Mouse (Mus musculus) kidney, adult 2 months (tissue): ENCODE results near the gene Astl. TPM values are rescaled to one million over a fixed set of nuclear protein-coding genes. Genes with fewer than 3 reads are reported as not detected.
"Not testable (repeated sequence)": the region's sequence is repeated elsewhere in the genome, so short reads cannot be mapped to it uniquely, and the experiment has no call there.

ENCODE experiments used
- DNase-seq: peaks from one replicate; pipeline ENCODE4 v3.0.0; 2021
- H3K27ac ChIP-seq: fragments of 200-500 bp; 2 replicates; pipeline ENCODE4 v1.5.1; 2012; ENCODE audit warnings: low read depth, low read length, control low read depth, inconsistent platforms; ENCODE audit not compliant: insufficient read depth
- H3K27me3 ChIP-seq: fragments of 200-500 bp; replicated peaks from 2 replicates; pipeline ENCODE4 v1.6.1; 2012; ENCODE audit warnings: mild to moderate bottlenecking, moderate library complexity, low read length, inconsistent platforms; ENCODE audit not compliant: control insufficient read depth, insufficient read depth
- H3K36me3 ChIP-seq: fragments of 200-500 bp; 2 replicates; pipeline ENCODE4 v1.6.1; 2012; ENCODE audit warnings: mild to moderate bottlenecking, moderate library complexity, low read length, inconsistent platforms; ENCODE audit not compliant: control insufficient read depth, insufficient read depth
- H3K4me1 ChIP-seq: fragments of 200-500 bp; 2 replicates; pipeline ENCODE4 v1.6.1; 2011; ENCODE audit warnings: low read length; ENCODE audit not compliant: control insufficient read depth, insufficient read depth
- H3K4me3 ChIP-seq: fragments of 200-500 bp; 2 replicates; pipeline ENCODE4 v1.5.1; 2011; ENCODE audit warnings: mild to moderate bottlenecking, low read depth, low read length, control low read depth; ENCODE audit not compliant: insufficient read depth
- CTCF ChIP-seq: fragments of 200-500 bp; conservative IDR thresholded peaks from 2 replicates; pipeline ENCODE4 v1.5.1; 2011; ENCODE audit warnings: low read depth, mild to moderate bottlenecking, control low read depth, low read length, moderate library complexity, mixed read lengths; ENCODE audit not compliant: insufficient read depth, insufficient read length
- POLR2A ChIP-seq: fragments of 200-500 bp; IDR thresholded peaks from one replicate; pipeline ENCODE4 v1.6.1; 2011; ENCODE audit warnings: low read depth, low read length, control low read depth
- WGBS: fragments of 180-500 bp; shearing (Covaris S2); methylation state at CpG from one replicate; pipeline ENCODE4 v1.1.7; 2018; 5-methylcytosine and 5-hydroxymethylcytosine counted together
- polyA plus RNA-seq: library from polyadenylated mRNA; depleted of rRNA; stranded (reverse); fragments of >200 nt; gene quantifications from 2 replicates; pipeline ENCODE4 v1.2.3, GENCODE M21; 2012; rRNA removed

The Astl gene
- not detected in 2 replicates for polyA plus RNA-seq

DNA sequence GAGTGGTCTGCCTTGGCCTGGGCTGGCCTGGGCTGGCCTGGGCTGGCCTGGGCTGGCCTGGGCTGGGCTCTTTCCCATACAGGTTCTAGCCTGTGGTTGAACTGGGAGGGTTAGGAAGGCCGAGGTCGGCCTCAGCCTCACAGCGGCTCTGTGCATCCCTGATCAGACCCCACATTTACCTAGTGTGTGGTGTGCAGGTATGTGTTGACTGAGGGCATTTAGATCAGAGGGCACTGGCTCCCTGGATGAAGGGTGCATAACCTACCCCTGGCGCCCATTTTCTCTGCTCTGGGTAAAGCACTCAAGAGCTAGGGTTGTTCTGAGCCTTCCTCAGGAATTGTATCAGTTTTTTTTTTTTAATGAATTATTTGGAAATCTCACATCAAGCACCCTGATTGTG, at the start of gene Astl:
TSS of gene Astl (plus strand) at position 224 of the 400 bp plus-strand sequence.
- DNase-seq, result no peak
- WGBS, result 93% methylated on average over 4 of the region's 4 CpGs
- TF ChIP-seq POLR2A (no peak), CTCF (no peak)
- H3K4me3 ChIP-seq, result no peak within 1 kb of the TSS
- H3K27ac ChIP-seq, result no peak within 1 kb of the TSS
- no peaks in the 10 kb centered on the region for H3K4me1 ChIP-seq
- no peaks in the 10 kb centered on the region for H3K27me3 ChIP-seq
- H3K36me3 ChIP-seq, result no peaks in the 10 kb centered on the region

DNA sequence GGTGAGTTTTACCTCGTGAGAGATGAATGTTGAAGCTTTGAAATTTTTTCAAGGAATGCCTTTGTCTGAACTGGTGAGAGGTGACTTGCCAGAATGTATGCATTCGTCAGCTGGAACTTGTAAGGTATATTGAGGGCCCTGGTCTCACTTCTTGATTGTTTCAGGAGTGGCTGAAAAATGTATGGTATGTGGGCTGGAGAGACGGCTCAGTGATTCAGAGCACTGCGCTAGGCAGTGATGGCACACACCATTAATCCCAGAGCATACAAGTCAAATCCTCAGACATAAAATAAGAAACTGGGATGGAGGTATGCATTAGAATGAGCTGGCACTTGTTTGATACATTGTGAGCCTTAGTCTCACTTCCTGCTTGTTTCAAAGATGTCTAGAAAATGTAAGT, 46.2 kb upstream of the Astl start:
- peaks cover 23% of the 10 kb centered on the region for H3K36me3 ChIP-seq
- no peak overlapping the region for H3K4me3 ChIP-seq
- 52% methylated on average over 4 of the region's 4 CpGs for WGBS
- no peak overlapping the region for H3K27ac ChIP-seq
- no peak for DNase-seq
- no peaks in the 10 kb centered on the region for H3K4me1 ChIP-seq
- H3K27me3 ChIP-seq, result no peaks in the 10 kb centered on the region
- TF ChIP-seq CTCF (no peak), POLR2A (no peak)

DNA sequence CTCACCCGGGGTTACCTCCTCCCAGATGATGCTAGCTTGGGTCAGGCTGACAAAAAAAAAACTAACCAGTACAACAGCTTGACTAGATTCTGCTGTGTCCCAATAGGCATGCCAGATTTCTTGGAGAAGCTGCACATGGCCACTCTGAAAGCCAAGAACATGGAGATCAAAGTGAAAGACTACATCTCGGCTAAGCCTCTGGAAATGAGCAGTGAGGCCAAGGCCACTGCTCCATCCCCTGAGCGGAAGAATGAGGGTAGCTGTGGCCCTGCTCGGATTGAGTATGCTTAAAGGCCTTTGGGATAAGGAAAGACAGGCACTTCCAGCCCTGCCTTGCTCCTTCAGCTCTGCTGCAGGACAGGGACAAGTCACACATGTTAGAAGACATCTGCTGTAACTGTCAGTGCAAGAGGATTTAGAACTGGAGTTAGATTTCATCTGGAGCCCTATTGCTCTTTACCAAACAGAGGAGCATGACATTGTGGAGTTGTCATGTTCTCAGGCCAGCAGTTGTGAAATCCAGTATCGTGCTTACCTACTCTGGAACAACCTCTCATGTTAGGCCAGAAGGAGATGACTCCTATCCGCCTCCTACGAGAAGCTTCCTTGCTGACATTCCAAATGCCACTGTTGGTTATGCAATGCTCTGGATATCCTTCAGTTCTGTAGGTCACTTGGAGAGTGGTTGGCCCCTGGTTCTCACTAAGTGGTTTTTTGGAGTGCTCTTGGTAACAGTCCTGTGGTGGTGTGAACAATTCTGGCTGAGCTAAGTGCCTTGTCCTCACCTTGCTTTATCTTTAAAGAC, 41.2 kb upstream of the Astl start:
- H3K27me3 ChIP-seq, result no peaks in the 10 kb centered on the region
- TF ChIP-seq CTCF (no peak), POLR2A (no peak)
- peaks cover 27% of the 10 kb centered on the region for H3K36me3 ChIP-seq
- no peak overlapping the region for H3K4me3 ChIP-seq
- H3K27ac ChIP-seq, result no peak overlapping the region
- 70% methylated on average over 7 of the region's 7 CpGs for WGBS
- no peak for DNase-seq
- no peaks in the 10 kb centered on the region for H3K4me1 ChIP-seq

DNA sequence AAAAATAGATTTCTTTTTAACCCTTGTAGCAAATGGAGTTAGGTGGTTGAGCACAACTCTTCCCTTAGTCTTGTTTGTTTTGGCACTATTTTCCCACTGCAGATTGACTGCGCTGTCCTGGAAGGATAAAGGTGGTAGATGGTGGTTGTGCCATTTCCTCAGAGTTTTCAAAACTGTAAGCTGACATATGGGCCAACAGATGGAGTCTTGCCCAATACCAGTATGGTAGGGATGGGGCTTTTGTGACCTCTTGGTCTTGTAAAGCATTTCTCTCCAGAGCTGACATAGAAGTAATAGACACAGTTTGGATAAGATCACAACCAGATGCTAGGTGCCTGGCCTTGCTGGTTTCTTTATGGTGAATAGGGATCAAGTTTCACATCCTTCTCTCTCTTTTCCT, 40.4 kb upstream of the Astl start:
- H3K4me1 ChIP-seq, result no peaks in the 10 kb centered on the region
- 93% methylated on average over 1 of the region's 1 CpGs for WGBS
- H3K4me3 ChIP-seq, result no peak overlapping the region
- H3K27me3 ChIP-seq, result no peaks in the 10 kb centered on the region
- H3K27ac ChIP-seq, result no peak overlapping the region
- H3K36me3 ChIP-seq, result peaks cover 25% of the 10 kb centered on the region
- TF ChIP-seq POLR2A (no peak), CTCF (no peak)
- DNase-seq, result no peak

DNA sequence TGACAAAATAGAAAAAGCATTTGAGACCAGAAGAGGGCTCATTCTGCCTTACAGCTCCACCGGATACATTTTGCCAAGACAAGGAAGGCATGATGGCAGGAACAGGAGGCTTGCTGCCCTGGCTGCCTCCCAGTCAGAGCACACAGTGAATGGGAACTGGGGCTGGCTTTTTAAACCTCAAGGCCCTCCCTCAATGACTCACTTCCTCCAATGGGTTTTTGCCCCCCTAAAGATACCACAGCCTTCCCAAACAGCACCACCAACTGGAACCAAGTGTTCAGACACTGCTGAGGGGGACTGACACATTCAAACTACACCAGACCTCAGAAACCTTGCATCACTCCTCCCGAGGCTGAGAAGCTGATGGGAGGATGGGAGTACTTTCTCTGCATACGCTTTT, 37.7 kb upstream of the Astl start:
- DNase-seq, result no peak
- Histone ChIP-seq H3K4me1 (no peaks in the 10 kb centered on the region), H3K27me3 (no peaks in the 10 kb centered on the region), H3K36me3 (peaks cover 17% of the 10 kb centered on the region), H3K27ac (no peak overlapping the region), H3K4me3 (no peak overlapping the region)
- WGBS, result 73% methylated on average over 3 of the region's 3 CpGs
- TF ChIP-seq POLR2A, result no peak
- TF ChIP-seq CTCF, result no peak

DNA sequence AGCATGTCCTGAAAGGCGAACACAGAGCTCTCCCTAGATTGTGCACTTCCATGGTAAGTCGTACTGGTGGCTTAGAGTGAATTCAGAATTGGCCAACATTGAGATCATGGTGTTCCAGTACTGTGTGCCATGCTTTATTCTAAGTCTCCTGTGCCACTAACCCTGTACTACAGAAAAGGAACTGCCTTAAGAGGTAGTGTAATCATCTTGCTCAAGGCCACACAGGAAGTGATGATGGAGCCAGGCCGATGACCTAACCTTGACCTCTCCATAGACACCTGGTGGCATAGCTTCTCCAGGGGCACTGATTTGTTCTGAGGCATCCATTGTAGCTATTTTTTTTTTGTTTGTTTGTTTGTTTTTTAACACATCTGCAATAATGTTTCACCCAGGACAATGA, 36.6 kb upstream of the Astl start:
- Histone ChIP-seq H3K4me3 (no peak overlapping the region), H3K4me1 (no peaks in the 10 kb centered on the region), H3K27ac (no peak overlapping the region), H3K36me3 (peaks cover 11% of the 10 kb centered on the region), H3K27me3 (no peaks in the 10 kb centered on the region)
- 88% methylated on average over 3 of the region's 3 CpGs for WGBS
- TF ChIP-seq POLR2A (no peak), CTCF (no peak)
- DNase-seq, result no peak

DNA sequence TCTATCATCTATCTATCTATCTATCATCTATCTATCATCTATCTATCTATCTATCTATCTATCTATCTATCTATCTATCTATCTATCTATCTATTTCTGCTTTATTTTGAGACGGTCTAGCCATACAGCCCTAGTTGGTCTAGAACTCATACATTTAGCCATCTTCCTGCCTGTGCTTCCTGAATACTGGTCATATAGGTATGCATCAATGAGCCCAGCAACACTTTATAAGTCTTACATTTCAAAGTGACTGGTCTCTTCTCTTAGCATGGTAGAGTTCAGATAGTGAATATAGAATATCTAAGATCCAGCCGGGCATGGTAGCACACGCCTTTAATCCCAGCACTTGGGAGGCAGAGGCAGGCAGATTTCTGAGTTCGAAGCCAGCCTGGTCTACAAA, 34.2 kb upstream of the Astl start:
- H3K36me3 ChIP-seq, DNase-seq, H3K27ac ChIP-seq, H3K4me3 ChIP-seq, H3K4me1 ChIP-seq, H3K27me3 ChIP-seq: not testable (repeated sequence)
- WGBS, result 94% methylated on average over 4 of the region's 4 CpGs

DNA sequence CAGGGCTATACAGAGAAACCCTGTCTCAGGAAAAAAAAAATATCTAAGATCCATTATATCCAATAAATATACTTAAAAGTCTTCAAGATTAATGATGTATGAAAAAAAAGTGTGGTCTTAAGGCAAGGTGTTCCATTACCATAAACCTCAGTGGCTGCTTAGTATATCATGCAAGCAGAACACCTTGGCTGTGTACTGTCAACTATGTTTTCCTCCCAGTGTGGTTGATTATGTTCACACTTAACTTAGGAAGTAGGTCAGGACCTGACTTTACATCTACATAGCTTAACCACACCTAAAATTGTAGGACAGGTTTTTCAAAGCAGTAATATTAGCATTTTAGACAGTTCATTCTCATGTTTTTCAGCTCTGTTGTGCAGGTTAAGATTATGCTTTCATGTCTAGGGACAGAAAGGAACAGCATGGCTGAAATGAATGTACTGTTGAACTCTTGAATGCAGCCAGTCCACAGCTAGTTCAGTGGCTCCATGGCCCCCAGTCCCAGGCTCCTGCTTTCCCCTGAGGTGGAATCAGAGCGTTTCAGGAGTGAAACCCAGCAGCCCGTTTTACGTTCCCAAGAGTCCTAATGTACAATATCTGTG, 33.7 kb upstream of the Astl start:
- no peaks in the 10 kb centered on the region for H3K4me1 ChIP-seq
- 68% methylated on average over 3 of the region's 3 CpGs for WGBS
- no peak for DNase-seq
- no peak overlapping the region for H3K27ac ChIP-seq
- H3K36me3 ChIP-seq, result peaks cover 3% of the 10 kb centered on the region
- H3K27me3 ChIP-seq, result no peaks in the 10 kb centered on the region
- H3K4me3 ChIP-seq, result no peak overlapping the region
- TF ChIP-seq CTCF (no peak), POLR2A (no peak)
